Mouse (Mus musculus) adrenal gland, adult 8-10 months (tissue): ENCODE data around the gene Rflnb. TPM values are rescaled to one million over a fixed set of nuclear protein-coding genes. Genes with fewer than 3 reads are reported as not detected.

Experiments
- DNase-seq: peaks from one replicate; pipeline ENCODE4 v3.0.0; 2022
- total RNA-seq, 4 experiments: library from RNA; stranded (reverse); gene quantifications; 2 replicates each; pipeline ENCODE4 v1.2.4; 2022

Gene Rflnb
- total RNA-seq, 4 experiments from 2014 or later, result 11.0 to 28.9 (median 16.0) TPM

DNA sequence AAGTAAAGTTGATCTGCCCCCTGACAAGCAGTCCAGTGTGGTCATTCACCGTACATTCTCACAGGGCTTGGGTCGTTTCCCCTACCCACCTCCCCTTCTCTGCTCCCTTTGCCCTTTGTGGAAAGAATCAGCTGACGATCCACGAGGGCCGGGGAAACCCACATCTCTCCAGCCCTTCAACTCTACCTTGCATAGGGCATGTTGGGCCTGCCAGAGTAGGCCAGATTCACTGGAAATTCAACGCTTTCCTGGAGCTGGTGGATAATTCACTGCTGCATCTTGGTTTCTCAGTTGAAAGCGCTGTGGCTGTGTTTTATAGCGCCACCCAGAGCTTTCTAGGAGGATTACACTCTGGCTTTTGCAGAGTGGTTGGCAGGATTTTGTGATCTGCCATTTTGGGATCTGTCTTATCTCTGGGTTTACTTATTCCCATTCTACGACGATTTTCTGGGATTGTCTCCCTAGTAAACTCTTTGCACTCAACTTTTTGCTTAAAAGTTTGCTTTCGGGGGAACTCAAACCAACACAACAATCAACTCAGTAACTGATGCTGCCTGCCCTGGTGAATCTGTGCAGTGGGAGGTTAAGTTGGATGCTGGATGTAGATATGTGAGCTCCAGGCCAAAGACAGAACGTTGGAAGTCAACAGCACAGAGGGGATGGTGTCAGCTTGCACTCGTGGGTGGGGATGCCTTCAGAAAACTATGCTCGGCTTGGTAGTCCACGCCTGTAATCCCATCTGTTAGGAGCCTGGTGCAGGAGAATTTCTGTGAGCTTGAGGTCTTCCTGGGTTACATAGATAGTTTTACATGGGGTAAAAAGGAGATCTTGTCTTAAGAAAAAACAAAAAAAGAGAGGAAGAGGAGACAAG, 36.4 kb downstream of the Rflnb start:
- no peak for DNase-seq

DNA sequence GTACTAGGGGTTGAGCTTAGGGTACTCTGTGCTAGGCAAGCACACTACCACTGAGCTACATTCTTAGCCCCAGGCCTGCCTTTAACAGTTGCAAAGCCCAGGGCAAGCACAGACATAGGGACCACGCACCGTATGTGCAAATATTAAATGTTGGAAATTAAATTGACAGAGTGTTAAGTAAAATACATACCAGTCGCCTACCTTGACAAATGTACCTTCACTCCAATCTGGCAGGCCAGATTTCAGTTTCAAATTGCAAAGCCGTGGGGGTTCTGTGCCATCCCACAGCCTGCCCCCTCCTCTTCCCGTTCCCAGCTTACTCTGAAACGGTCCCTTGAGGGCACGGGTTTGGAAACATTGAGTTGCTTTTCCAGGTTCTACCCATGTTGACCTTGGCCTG, 41.6 kb downstream of the Rflnb start:
- DNase-seq, result no peak

DNA sequence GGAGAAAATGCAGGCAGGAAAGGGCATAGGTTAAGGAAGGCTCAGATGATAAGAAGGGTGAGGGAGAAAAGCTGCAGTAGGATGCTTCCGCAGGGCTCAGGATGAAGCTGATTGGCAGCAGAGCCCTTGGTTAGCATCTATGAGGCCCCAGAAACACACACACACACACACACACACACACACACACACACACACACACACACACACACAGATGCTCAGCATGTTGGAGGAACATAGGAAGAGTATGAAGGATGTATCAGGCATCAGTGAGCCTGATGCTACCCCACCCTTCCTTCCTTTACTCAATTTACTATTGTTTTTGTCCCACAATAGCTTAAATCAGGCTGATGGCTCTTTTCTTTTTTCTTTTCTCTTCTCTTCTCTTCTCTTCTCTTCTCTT, 43.0 kb downstream of the Rflnb start:
- no peak for DNase-seq

DNA sequence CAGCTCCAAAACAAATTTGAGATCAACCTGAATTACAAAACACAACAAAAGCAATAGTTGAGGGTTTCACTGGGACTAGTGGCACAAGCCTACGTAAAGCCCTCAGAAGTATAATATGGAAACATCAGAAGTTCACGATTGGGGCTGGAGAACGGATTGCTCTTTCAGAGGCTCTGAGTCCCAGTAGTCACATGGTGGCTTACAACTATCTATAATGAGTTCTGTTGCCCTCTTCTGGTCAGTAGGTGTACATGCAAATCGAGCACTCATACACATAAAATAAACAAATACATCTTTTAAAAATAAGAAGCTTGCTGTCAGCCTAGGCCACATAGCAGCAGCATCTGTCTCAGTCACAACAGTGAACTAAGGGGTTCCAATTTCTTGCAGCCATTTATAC, 44.4 kb downstream of the Rflnb start:
- DNase-seq, result no peak

DNA sequence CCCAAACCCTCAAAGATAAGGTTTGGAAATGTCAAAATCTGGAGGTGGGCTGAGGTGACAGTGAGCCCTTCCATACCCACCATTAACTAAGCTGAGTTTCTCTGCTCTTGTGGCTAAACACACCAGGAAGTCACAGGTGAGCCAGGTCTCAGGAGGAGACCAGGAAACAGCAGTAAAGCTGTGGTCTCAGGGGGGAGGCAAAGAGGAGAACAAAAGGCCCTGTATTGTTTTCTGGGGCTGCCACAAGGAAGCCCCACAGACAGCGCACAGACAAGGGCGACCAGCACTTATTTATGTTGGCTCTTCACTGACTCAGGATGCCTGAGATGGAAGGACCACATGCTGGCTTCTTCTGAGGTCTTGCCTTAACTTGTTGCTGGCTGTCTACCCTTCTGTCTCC, 47.2 kb downstream of the Rflnb start:
- DNase-seq, result no peak

DNA sequence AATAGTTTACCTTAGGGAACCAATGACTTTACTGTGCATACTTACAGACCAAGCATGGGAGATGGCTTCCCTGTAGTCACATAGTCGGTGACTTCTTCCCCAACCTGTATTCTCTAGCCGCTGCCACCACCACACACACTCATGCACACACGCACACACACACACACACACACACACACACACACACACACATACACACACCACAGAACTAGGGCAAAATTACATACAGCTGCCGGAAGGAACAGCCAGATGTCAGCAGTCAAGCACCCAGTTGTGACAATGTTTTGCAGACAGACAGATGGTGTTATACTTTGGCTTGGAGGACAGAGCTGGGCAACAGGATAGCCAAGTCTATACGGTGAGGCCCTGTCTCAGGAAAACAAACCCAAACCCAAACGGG, 49.5 kb downstream of the Rflnb start:
- DNase-seq, result no peak

DNA sequence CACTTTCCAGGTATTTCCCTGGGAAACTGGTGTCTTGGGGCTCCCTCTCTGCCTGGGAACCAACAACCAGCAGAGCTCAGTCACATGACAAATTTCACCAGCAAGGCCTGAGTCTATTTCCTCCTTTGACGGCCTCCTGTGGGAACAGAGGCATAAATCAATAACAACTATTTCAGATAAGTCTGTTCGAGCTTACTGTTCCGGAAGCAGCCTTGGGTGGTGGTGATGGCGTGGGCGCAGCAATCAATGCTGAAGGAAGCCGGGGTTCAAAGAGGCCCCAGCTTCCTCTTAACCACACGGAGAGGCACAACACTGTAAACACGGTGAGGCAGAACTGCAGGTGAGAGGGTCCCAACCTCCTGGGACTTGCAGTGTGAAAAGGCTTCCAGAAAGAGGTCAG, 50.8 kb downstream of the Rflnb start:
- DNase-seq, result no peak

DNA sequence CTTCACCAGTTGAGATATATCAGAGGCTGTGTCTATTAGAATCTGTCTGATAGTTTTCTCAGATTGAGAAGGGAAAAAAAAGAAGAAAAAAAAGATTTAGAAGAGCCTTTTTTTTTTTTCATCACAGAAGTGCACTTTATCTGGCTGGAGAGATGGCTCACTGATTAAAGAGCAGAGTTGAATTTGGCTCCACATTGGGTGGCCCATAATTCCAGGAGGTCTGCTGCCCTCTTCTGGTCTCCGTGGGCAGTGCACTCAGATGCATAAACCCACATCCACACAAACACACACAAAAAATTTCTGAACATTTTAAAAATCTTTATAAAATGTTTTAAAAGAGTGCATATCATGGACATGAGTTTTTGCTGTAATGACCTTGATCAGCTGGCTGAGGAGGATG, 53.6 kb downstream of the Rflnb start:
- no peak for DNase-seq

DNA sequence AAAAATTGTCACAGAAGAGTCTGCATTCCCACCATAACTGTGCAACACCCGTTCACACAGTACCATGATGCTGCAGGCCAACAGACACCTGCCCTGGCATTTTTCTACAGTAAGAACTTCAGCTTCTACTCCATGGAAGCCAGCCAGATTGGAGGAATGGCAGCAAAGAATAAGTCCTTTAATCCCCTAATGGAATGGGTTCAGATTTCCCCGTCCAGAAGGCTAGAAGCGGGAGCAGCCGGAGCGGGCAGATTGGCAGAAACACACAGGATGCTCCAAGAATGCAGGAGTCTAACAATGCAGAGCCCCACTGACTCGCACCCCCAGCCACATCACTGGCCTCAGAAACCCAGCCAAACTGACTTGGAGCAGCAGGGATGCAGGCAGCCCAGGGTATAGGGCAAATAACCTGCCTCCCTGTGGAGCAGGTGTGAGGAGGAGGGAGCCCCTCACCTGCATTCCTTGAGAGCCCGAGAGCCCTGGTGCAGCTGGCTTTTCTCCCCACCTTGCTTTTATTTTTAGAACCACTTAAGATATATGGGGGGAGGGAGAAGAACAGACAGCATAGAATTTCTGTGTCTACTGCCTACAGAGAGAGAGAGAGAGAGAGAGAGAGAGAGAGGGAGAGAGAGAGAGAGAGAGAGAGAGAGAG, 54.5 kb downstream of the Rflnb start:
- no peak for DNase-seq

DNA sequence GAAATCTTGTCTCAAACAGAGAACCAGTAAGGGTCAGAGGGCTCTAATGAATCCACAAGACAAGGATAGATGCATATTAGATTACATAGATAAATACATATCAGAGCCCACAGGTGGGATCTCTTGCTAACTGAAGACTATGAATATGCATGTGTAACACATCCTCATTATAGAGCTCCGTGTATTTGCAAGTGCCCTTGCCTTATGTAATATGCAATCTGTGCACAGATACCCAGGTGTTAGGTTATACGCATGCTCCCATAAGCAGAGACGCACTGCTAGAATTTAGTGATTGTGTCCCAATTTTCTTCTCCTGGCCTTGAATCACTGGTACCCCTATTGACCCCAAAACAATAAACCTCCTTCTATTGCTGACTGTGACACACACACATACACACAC, 55.4 kb downstream of the Rflnb start:
- DNase-seq, result no peak

DNA sequence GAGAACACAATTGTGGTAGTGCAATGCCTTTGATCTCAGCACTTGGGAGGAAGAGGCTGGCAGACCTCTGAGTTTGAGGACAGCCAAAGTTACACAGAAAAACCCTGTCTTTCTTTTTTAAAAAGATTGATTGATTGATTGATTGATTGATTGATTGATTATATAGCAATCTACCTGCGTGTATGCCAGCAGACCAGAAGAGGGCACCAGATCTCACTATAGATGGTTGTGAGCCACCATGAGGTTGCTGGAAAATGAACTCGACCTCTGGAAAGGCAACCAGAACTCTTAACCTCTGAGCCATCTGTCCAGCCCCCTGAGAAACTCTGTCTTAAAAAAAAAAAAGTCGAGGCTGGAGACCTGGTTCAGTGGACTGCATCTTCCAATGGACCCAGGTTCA, 57.0 kb downstream of the Rflnb start:
- no peak for DNase-seq

Other genes starting within 250 kb of the Rflnb start
- 10 to 100 TPM; 17.8 to 37.6 (median 26.2) TPM for gene Doc2b, start 231.7 kb downstream of the Rflnb start, total RNA-seq
- 10 to 100 TPM; 19.9 to 31.2 (median 21.9) TPM for gene Rph3al, start 89.4 kb downstream of the Rflnb start, total RNA-seq
- gene 1700016K19Rik, start 27.9 kb downstream of the Rflnb start, total RNA-seq, result not detected
- gene Vps53, start 151.9 kb upstream of the Rflnb start, total RNA-seq, result 10 to 100 TPM; 53.9 to 64.1 (median 55.8) TPM
- gene Fam57a, start 151.9 kb upstream of the Rflnb start, total RNA-seq, result 1 to 10 TPM; 4.4 to 7.7 (median 5.7) TPM
- under 1 TPM in 1 of 4 experiments, not detected in 3; 0.46 TPM for gene Dbil5, start 189.8 kb upstream of the Rflnb start, total RNA-seq
- gene Gemin4, start 189.9 kb upstream of the Rflnb start, total RNA-seq, result 10 to 100 TPM in 3 of 4 experiments, 1 to 10 TPM in 1; 8.9 to 13.9 (median 10.9) TPM
- 10 to 100 TPM; 18.3 to 23.6 (median 20.1) TPM for gene Mrm3, start 215.9 kb upstream of the Rflnb start, total RNA-seq
- gene Glod4, start 215.9 kb upstream of the Rflnb start, total RNA-seq, result 100 to 1,000 TPM in 1 of 4 experiments, 10 to 100 TPM in 3; 89.4 to 107 (median 93.5) TPM